Mouse (Mus musculus): Measurements from ENCODE around the gene Dock3. TPM values are rescaled to one million over a fixed set of nuclear protein-coding genes. Genes with fewer than 3 reads are reported as not detected.
A peak's percentile ranks its signal among the peaks of the same experiment; 100 is the strongest.

Dock3 gene
- polyA plus RNA-seq, 1 experiment from 2014 or later: 0.32 TPM

- no peaks in the 10 kb centered on the region for H3K4me1 ChIP-seq (ENCODE audit: control insufficient read depth, insufficient read depth, low read length)
- no peak for ATAC-seq (ENCODE audit: insufficient number of reproducible peaks, low FRiP score, low TSS enrichment, low read depth)
- H3K27me3 ChIP-seq (ENCODE audit: control insufficient read depth, insufficient read depth, low read length): no peaks in the 10 kb centered on the region
- no peaks in the 10 kb centered on the region for H3K36me3 ChIP-seq (ENCODE audit: control insufficient read depth, insufficient read depth, low read length)
- H3K27ac ChIP-seq (replicated peaks; ENCODE audit: low read depth, low read length): no peak overlapping the region
- no peak overlapping the region for H3K4me2 ChIP-seq (ENCODE audit: low read depth, severe bottlenecking)
- DNase-seq (ENCODE audit: low spot score): no peak
- no peak overlapping the region for H3K4me3 ChIP-seq (ENCODE audit: low read depth, low read length)
- H3K9me3 ChIP-seq (ENCODE audit: control insufficient read depth, low read length): no peaks in the 10 kb centered on the region
- 92% methylated on average over 7 of the region's 7 CpGs for WGBS
- H3K9ac ChIP-seq (ENCODE audit: low read length): no peak overlapping the region
These were observed 330.1 kb downstream of the Dock3 start for GRCm38 (mm10) chr9:106901596-106901995.

DNA sequence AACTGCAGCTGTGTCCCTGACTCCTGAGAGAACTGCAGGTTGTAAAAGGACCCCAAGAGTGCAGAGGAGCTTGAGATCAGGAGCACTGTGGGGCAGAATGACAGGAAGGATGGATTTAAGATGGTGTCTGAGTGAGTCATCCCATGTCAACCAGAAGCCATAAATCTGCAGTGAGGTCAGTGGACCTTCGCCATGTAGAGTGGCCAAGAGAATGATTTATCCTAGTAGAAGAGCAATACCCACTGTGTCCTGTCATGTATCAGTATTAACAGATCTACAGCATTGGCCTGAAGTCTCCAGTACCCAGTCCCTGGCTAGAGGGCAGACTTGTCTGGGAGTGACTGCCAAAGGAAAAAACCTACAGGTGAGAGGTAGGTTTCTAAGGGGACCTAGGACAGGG is 332.8 kb downstream of the Dock3 start:
- no peaks in the 10 kb centered on the region for H3K9me3 ChIP-seq (ENCODE audit: control insufficient read depth, low read length)
- no peak for ATAC-seq (ENCODE audit: insufficient number of reproducible peaks, low FRiP score, low TSS enrichment, low read depth)
- H3K4me1 ChIP-seq (ENCODE audit: control insufficient read depth, insufficient read depth, low read length): no peaks in the 10 kb centered on the region
- no peaks in the 10 kb centered on the region for H3K27me3 ChIP-seq (ENCODE audit: control insufficient read depth, insufficient read depth, low read length)
- no peaks in the 10 kb centered on the region for H3K36me3 ChIP-seq (ENCODE audit: control insufficient read depth, insufficient read depth, low read length)
- no peak for DNase-seq (ENCODE audit: low spot score)
- 84% methylated on average over 1 of the region's 1 CpGs for WGBS
- no peak overlapping the region for H3K27ac ChIP-seq (replicated peaks; ENCODE audit: low read depth, low read length)
- H3K9ac ChIP-seq (ENCODE audit: low read length): no peak overlapping the region
- H3K4me2 ChIP-seq (ENCODE audit: low read depth, severe bottlenecking): no peak overlapping the region
- no peak overlapping the region for H3K4me3 ChIP-seq (ENCODE audit: low read depth, low read length)

GRCm38 (mm10) chr9:106893327-106893726 is 338.4 kb downstream of the Dock3 start:
- no peak for DNase-seq (ENCODE audit: low spot score)
- Histone ChIP-seq H3K27ac (replicated peaks; ENCODE audit: low read depth, low read length) (no peak overlapping the region), H3K36me3 (ENCODE audit: control insufficient read depth, insufficient read depth, low read length) (peaks cover 11% of the 10 kb centered on the region; the same call in 1 of the 2 replicates), H3K27me3 (ENCODE audit: control insufficient read depth, insufficient read depth, low read length) (no peaks in the 10 kb centered on the region), H3K4me1 (ENCODE audit: control insufficient read depth, insufficient read depth, low read length) (peaks cover 11% of the 10 kb centered on the region), H3K9ac (ENCODE audit: low read length) (no peak overlapping the region), H3K4me2 (ENCODE audit: low read depth, severe bottlenecking) (no peak overlapping the region; the same call in 1 of the 2 replicates), H3K9me3 (ENCODE audit: control insufficient read depth, low read length) (no peaks in the 10 kb centered on the region), H3K4me3 (ENCODE audit: low read depth, low read length) (no peak overlapping the region)
- WGBS: 59% methylated on average over 3 of the region's 3 CpGs
- no peak for ATAC-seq (ENCODE audit: insufficient number of reproducible peaks, low FRiP score, low TSS enrichment, low read depth)

- peak overlapping the region; percentile 89 for H3K27ac ChIP-seq (replicated peaks; ENCODE audit: low read depth, low read length)
- H3K4me1 ChIP-seq (ENCODE audit: control insufficient read depth, insufficient read depth, low read length): peaks cover 11% of the 10 kb centered on the region
- WGBS: under 1% methylated on average over 9 of the region's 9 CpGs
These were observed 339.2 kb downstream of the Dock3 start for GRCm38 (mm10) chr9:106892552-106892875.

DNA sequence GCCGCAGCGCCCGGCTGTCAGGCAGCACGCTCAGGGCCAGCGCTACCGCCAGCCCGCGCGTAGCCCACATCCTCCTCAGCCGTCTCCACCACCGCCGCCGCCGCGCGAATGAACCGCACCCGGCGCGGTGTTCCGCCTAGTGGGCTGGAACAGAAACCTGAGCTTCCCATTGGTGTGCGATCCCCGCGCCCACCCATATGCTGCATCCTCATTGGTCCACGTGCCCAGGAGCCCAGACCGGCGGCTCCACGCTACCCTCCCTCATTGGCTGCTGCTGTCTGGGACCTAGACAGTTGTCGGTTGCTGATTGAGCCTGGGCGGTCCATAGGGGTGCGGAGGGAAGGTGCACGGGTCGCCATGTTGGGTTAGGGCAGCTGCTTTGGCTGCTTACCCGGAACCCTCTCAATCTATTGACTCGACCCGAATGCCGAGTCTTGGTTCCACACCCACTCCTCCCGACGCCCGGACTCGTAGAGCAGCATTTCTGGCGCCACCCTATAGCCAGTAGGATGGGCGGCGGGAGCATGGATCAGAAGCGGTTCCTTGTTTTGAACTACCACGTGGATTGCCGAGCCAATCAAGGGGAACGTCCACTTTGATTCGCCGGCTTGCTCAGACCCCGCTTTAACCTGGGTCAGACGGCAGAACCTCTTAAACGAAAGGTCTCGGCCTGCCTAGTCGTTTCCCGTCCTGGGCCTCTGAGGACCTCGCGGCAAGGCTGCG is 339.7 kb downstream of the Dock3 start, which contains the start of gene Manf:
Gene Manf (minus strand): TSS at position 151 of the 723 bp plus-strand sequence.
- peak within 1 kb of the TSS; percentile 95 for H3K9ac ChIP-seq (ENCODE audit: low read length)

More at GRCm38 (mm10) chr9:106892552-106892875, 339.2 kb downstream of the Dock3 start:
- Histone ChIP-seq H3K36me3 (ENCODE audit: control insufficient read depth, insufficient read depth, low read length) (peaks cover 11% of the 10 kb centered on the region; the same call in 1 of the 2 replicates), H3K9ac (ENCODE audit: low read length) (peak overlapping the region; percentile 65), H3K4me2 (ENCODE audit: low read depth, severe bottlenecking) (peak overlapping the region; percentile 70), H3K4me3 (ENCODE audit: low read depth, low read length) (peak overlapping the region; percentile 93), H3K27me3 (ENCODE audit: control insufficient read depth, insufficient read depth, low read length) (no peaks in the 10 kb centered on the region), H3K9me3 (ENCODE audit: control insufficient read depth, low read length) (no peaks in the 10 kb centered on the region)
- no peak for ATAC-seq (ENCODE audit: insufficient number of reproducible peaks, low FRiP score, low TSS enrichment, low read depth)
- no peak for DNase-seq (ENCODE audit: low spot score)

GRCm38 (mm10) chr9:106891341-106891741 is 340.4 kb downstream of the Dock3 start:
- H3K9ac ChIP-seq (ENCODE audit: low read length): peak overlapping the region; percentile 95
- DNase-seq (ENCODE audit: low spot score) (no peak), ATAC-seq (ENCODE audit: insufficient number of reproducible peaks, low FRiP score, low TSS enrichment, low read depth) (no peak)
- no peaks in the 10 kb centered on the region for H3K27me3 ChIP-seq (ENCODE audit: control insufficient read depth, insufficient read depth, low read length)
- H3K27ac ChIP-seq (replicated peaks; ENCODE audit: low read depth, low read length): peak overlapping the region; percentile 64; the same call in 1 of the 2 replicates
- peak overlapping the region; percentile 93 for H3K4me3 ChIP-seq (ENCODE audit: low read depth, low read length)
- H3K9me3 ChIP-seq (ENCODE audit: control insufficient read depth, low read length): no peaks in the 10 kb centered on the region
- peaks cover 11% of the 10 kb centered on the region; the same call in 1 of the 2 replicates for H3K36me3 ChIP-seq (ENCODE audit: control insufficient read depth, insufficient read depth, low read length)
- peak overlapping the region; percentile 70 for H3K4me2 ChIP-seq (ENCODE audit: low read depth, severe bottlenecking)
- peaks cover 11% of the 10 kb centered on the region for H3K4me1 ChIP-seq (ENCODE audit: control insufficient read depth, insufficient read depth, low read length)
- under 1% methylated on average over 17 of the region's 17 CpGs for WGBS

More for the DNA sequence above, 339.7 kb downstream of the Dock3 start, which contains the start of gene Manf:
- H3K4me2 ChIP-seq (ENCODE audit: low read depth, severe bottlenecking): peak within 1 kb of the TSS; percentile 70
- H3K27me3 ChIP-seq (ENCODE audit: control insufficient read depth, insufficient read depth, low read length): no peaks in the 10 kb centered on the region
- ATAC-seq (ENCODE audit: insufficient number of reproducible peaks, low FRiP score, low TSS enrichment, low read depth) (peak; percentile 98), DNase-seq (ENCODE audit: low spot score) (peak; percentile 97)
- H3K36me3 ChIP-seq (ENCODE audit: control insufficient read depth, insufficient read depth, low read length): peaks cover 11% of the 10 kb centered on the region; the same call in 1 of the 2 replicates
- H3K4me1 ChIP-seq (ENCODE audit: control insufficient read depth, insufficient read depth, low read length): peaks cover 11% of the 10 kb centered on the region
- no peaks in the 10 kb centered on the region for H3K9me3 ChIP-seq (ENCODE audit: control insufficient read depth, low read length)
- H3K4me3 ChIP-seq (ENCODE audit: low read depth, low read length): peak within 1 kb of the TSS; percentile 93
- under 1% methylated on average over 59 of the region's 59 CpGs for WGBS
- H3K27ac ChIP-seq (replicated peaks; ENCODE audit: low read depth, low read length): peak within 1 kb of the TSS; percentile 89

DNA sequence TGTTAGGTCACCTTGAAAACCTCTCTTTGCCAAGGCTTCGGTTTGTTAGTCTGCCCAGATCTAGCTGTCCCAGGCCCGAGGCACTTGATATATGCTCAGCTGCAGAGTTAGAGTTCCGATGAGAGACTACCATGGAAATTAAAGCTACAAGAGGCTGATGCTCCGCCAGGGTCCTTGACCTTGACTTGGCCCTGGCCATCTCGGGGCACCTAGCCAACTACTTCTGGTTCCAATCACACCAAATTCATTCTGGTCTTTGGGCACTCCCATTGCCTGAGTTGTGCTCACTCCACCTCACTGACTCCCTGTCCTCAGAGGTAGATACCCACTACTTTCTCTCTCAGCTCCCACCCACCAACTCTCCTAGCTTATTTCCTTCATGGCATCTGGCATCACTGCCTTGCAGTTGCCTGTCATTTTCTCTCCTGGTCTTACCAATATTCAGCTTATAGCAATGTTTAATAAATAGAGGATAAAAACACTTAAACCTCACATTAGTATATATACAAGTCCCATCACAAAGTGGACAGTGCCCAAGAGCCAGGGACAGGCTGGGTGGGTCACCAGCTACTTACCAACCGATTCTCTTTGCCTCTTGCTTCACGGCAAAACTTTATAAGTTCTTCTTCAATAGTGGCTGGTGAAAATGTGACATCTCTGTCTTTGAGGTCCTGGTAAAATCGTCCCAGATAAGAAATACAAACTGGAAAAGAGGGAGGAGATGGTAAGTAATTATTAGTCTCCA is 341.0 kb downstream of the Dock3 start:
- Histone ChIP-seq H3K36me3 (ENCODE audit: control insufficient read depth, insufficient read depth, low read length) (peaks cover 11% of the 10 kb centered on the region; the same call in 1 of the 2 replicates), H3K27me3 (ENCODE audit: control insufficient read depth, insufficient read depth, low read length) (no peaks in the 10 kb centered on the region), H3K9me3 (ENCODE audit: control insufficient read depth, low read length) (no peaks in the 10 kb centered on the region), H3K4me3 (ENCODE audit: low read depth, low read length) (peak overlapping the region; percentile 93), H3K4me1 (ENCODE audit: control insufficient read depth, insufficient read depth, low read length) (peaks cover 11% of the 10 kb centered on the region), H3K27ac (replicated peaks; ENCODE audit: low read depth, low read length) (no peak overlapping the region), H3K4me2 (ENCODE audit: low read depth, severe bottlenecking) (peak overlapping the region; percentile 70), H3K9ac (ENCODE audit: low read length) (peak overlapping the region; percentile 95)
- 66% methylated on average over 8 of the region's 8 CpGs for WGBS
- ATAC-seq (ENCODE audit: insufficient number of reproducible peaks, low FRiP score, low TSS enrichment, low read depth): no peak
- no peak for DNase-seq (ENCODE audit: low spot score)

- Histone ChIP-seq H3K4me2 (ENCODE audit: low read depth, severe bottlenecking) (no peak overlapping the region), H3K27ac (replicated peaks; ENCODE audit: low read depth, low read length) (no peak overlapping the region), H3K36me3 (ENCODE audit: control insufficient read depth, insufficient read depth, low read length) (peaks cover 13% of the 10 kb centered on the region; the same call in 1 of the 2 replicates), H3K4me3 (ENCODE audit: low read depth, low read length) (no peak overlapping the region), H3K4me1 (ENCODE audit: control insufficient read depth, insufficient read depth, low read length) (peaks cover 23% of the 10 kb centered on the region), H3K9me3 (ENCODE audit: control insufficient read depth, low read length) (no peaks in the 10 kb centered on the region), H3K27me3 (ENCODE audit: control insufficient read depth, insufficient read depth, low read length) (no peaks in the 10 kb centered on the region), H3K9ac (ENCODE audit: low read length) (no peak overlapping the region)
- DNase-seq (ENCODE audit: low spot score) (no peak), ATAC-seq (ENCODE audit: insufficient number of reproducible peaks, low FRiP score, low TSS enrichment, low read depth) (no peak)
- 84% methylated on average over 9 of the region's 9 CpGs for WGBS
These were observed 342.4 kb downstream of the Dock3 start for GRCm38 (mm10) chr9:106889321-106889720.
